Mouse (Mus musculus) stomach, embryonic 14.5 days (tissue): ENCODE measurements at regions not wholly inside any gene's neighbourhood (a gene's known extent, or its start where the extent isn't known, plus 50 kb on each side); places are given as distances from the start of the nearest gene placed in this dataset.

ENCODE experiments used
- ATAC-seq: fragments of 200-750 bp; cut with Nextera tagmentation; 2 replicates; pipeline ENCODE4 v1.8.0; 2017; ENCODE audit warnings: low read depth, moderate TSS enrichment; ENCODE audit not compliant: insufficient number of reproducible peaks, insufficient read depth, low FRiP score
- H3K27ac ChIP-seq: fragments of 300-500 bp; sonication (generic); 2 replicates; pipeline ENCODE4 v1.5.1; 2014; ENCODE audit warnings: mild to moderate bottlenecking, low read length, moderate library complexity, mixed read lengths
- H3K27me3 ChIP-seq: fragments of 300-500 bp; sonication (generic); 2 replicates; pipeline ENCODE4 v1.6.1; 2014; ENCODE audit warnings: low read length, control low read depth, mixed read lengths; ENCODE audit not compliant: control insufficient read depth, insufficient read depth
- H3K36me3 ChIP-seq: fragments of 300-500 bp; sonication (generic); 2 replicates; pipeline ENCODE4 v1.6.1; 2014; ENCODE audit warnings: mild to moderate bottlenecking, control low read depth, low read length, moderate library complexity, mixed read lengths; ENCODE audit not compliant: control insufficient read depth, insufficient read depth
- H3K4me1 ChIP-seq: fragments of 300-500 bp; sonication (generic); 2 replicates; pipeline ENCODE4 v1.6.1; 2014; ENCODE audit warnings: low read length, control low read depth, mixed read lengths; ENCODE audit not compliant: control insufficient read depth, insufficient read depth
- H3K4me2 ChIP-seq: fragments of 300-500 bp; sonication (generic); replicated peaks from 2 replicates; pipeline ENCODE4 v1.6.1; 2014; ENCODE audit warnings: low read depth, low read length, control low read depth
- H3K4me3 ChIP-seq: fragments of 300-500 bp; sonication (generic); 2 replicates; pipeline ENCODE4 v1.5.1; 2014; ENCODE audit warnings: low read depth, low read length, control low read depth
- H3K9ac ChIP-seq: fragments of 300-500 bp; sonication (generic); replicated peaks from 2 replicates; pipeline ENCODE4 v1.6.1; 2014; ENCODE audit warnings: low read depth, mild to moderate bottlenecking, control low read depth, low read length, moderate library complexity, mixed read lengths
- H3K9me3 ChIP-seq: fragments of 300-500 bp; sonication (generic); 2 replicates; pipeline ENCODE4 v1.6.1; 2016; ENCODE audit warnings: low read depth, low read length, control low read depth; ENCODE audit not compliant: control insufficient read depth
- WGBS: fragments of 180-500 bp; shearing (Covaris S2); extraction: QIAGEN DNeasy Blood & Tissue Kit; methylation state at CpG from one replicate; pipeline ENCODE4 v1.1.7; 2014; 5-methylcytosine and 5-hydroxymethylcytosine counted together

GRCm38 (mm10) chr1:187531349-187531922 is 77.2 kb upstream of the Esrrg start:
- WGBS, result 91% methylated on average over 9 of the region's 9 CpGs
- H3K27ac ChIP-seq, result no peak overlapping the region
- ATAC-seq, result no peak

GRCm38 (mm10) chr1:187536263-187536662 is 72.3 kb upstream of the Esrrg start:
- H3K4me1 ChIP-seq, result no peaks in the 10 kb centered on the region
- no peaks in the 10 kb centered on the region for H3K36me3 ChIP-seq
- no peak overlapping the region for H3K27ac ChIP-seq
- H3K4me3 ChIP-seq, result no peak overlapping the region
- no peak overlapping the region for H3K4me2 ChIP-seq
- H3K27me3 ChIP-seq, result no peaks in the 10 kb centered on the region
- WGBS, result 63% methylated on average over 5 of the region's 5 CpGs
- no peak overlapping the region for H3K9ac ChIP-seq
- no peak for ATAC-seq
- no peaks in the 10 kb centered on the region for H3K9me3 ChIP-seq

More at GRCm38 (mm10) chr1:187531349-187531922, 77.2 kb upstream of the Esrrg start:
- Histone ChIP-seq H3K27me3 (no peaks in the 10 kb centered on the region), H3K4me2 (no peak overlapping the region), H3K36me3 (no peaks in the 10 kb centered on the region), H3K9ac (no peak overlapping the region), H3K9me3 (no peaks in the 10 kb centered on the region), H3K4me1 (no peaks in the 10 kb centered on the region), H3K4me3 (no peak overlapping the region)

GRCm38 (mm10) chr1:187556718-187557117 is 51.9 kb upstream of the Esrrg start:
- Histone ChIP-seq H3K4me2 (no peak overlapping the region), H3K36me3 (no peaks in the 10 kb centered on the region), H3K9ac (no peak overlapping the region), H3K27ac (no peak overlapping the region), H3K4me1 (no peaks in the 10 kb centered on the region), H3K9me3 (no peaks in the 10 kb centered on the region), H3K27me3 (no peaks in the 10 kb centered on the region), H3K4me3 (no peak overlapping the region)
- 80% methylated on average over 3 of the region's 3 CpGs for WGBS
- no peak for ATAC-seq
